Mouse (Mus musculus): ENCODE results near the gene Glul.

DNA sequence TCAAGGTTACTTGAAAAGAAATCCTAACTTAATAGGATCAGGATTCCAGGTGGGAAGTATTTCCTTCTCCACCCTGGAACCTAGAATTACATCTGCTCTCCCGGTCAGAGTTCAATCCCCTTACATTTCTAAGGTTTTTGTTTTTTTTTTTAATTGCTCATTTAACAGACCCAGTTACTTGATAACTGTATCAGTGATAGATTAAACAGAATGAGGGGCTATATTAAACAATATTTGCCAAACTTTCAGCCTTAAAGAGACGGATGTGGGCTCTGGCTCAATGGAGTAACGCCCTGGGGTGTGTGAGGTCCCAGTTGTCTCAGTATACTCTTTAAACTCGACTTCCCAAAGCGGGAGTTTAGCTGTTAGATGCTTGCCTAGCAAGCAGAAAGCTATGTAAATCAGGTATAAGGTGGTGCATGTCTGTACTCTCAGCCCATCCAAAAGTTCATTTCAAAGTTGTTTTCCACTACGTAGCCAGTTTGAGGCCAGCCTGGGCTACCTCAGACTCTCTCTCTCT lies 11.6 kb downstream of the Glul start:
- TF ChIP-seq CTCF (IDR thresholded peaks at IDR 0.05; ENCODE audit: extremely low read depth, insufficient read length, insufficient replicate concordance, low read depth, low read length): no peak
- TF ChIP-seq POLR2A (IDR thresholded peaks at IDR 0.05; ENCODE audit: low read depth, low read length): no peak

Data from small intestine, adult 2 months (tissue).